Mouse (Mus musculus): ENCODE measurements around the gene Klk9.

GRCm38 (mm10) chr7:43827706-43828105 lies 36.0 kb downstream of the Klk9 start:
- TF ChIP-seq MAX (IDR thresholded peaks at IDR 0.05; ENCODE audit: low read depth) (no peak), POLR2A (IDR thresholded peaks at IDR 0.05; ENCODE audit: insufficient read length, low read depth) (no peak), TCF12 (IDR thresholded peaks at IDR 0.05; ENCODE audit: insufficient read depth, poor library complexity, severe bottlenecking) (no peak), CEBPB (IDR thresholded peaks at IDR 0.05; ENCODE audit: insufficient read depth, poor library complexity, severe bottlenecking) (no peak), E2F4 (IDR thresholded peaks at IDR 0.05; ENCODE audit: insufficient read depth) (no peak), POLR2AphosphoS2 (IDR thresholded peaks at IDR 0.05; ENCODE audit: insufficient read length, low read depth) (no peak), MYOG (IDR thresholded peaks at IDR 0.05; ENCODE audit: control insufficient read depth in 1 of 3, insufficient read depth in 1 of 3, insufficient read length in 2 of 3, low read depth in 2 of 3) (no peak), MYOD1 (IDR thresholded peaks at IDR 0.05; ENCODE audit: control insufficient read depth in 1 of 3, insufficient read length in 2 of 3, low read depth in 2 of 3) (no peak), USF1 (IDR thresholded peaks at IDR 0.05; ENCODE audit: low read depth) (no peak), SRF (IDR thresholded peaks at IDR 0.05; ENCODE audit: control insufficient read depth, insufficient read length, low read depth) (no peak)

Measured in myocyte (in vitro differentiated cells).